Mouse (Mus musculus) heart, embryonic 16.5 days (tissue): ENCODE data around the gene Gpc6. TPM values are rescaled to one million over a fixed set of nuclear protein-coding genes. Genes with fewer than 3 reads are reported as not detected.
A peak's percentile ranks its signal among the peaks of the same experiment; 100 is the strongest.

ENCODE experiments used
- ATAC-seq: fragments of 200-750 bp; cut with Nextera tagmentation; replicated peaks from 2 replicates; pipeline ENCODE4 v1.8.0; 2017; ENCODE audit warnings: moderate number of reproducible peaks; ENCODE audit not compliant: insufficient read depth, low FRiP score; ENCODE audit errors: extremely low read depth
- H3K27ac ChIP-seq: fragments of 300-500 bp; sonication (generic); 2 replicates; pipeline ENCODE4 v1.5.1; 2014; ENCODE audit warnings: mild to moderate bottlenecking, low read length, control low read depth, moderate library complexity
- H3K27me3 ChIP-seq: fragments of 300-500 bp; sonication (generic); 2 replicates; pipeline ENCODE4 v1.6.1; 2014; ENCODE audit warnings: low read length, mixed read lengths; ENCODE audit not compliant: control insufficient read depth, insufficient read depth
- H3K36me3 ChIP-seq: fragments of 300-500 bp; sonication (generic); 2 replicates; pipeline ENCODE4 v1.6.1; 2014; ENCODE audit not compliant: control insufficient read depth, insufficient read depth
- H3K4me1 ChIP-seq: fragments of 300-500 bp; sonication (generic); 2 replicates; pipeline ENCODE4 v1.6.1; 2014; ENCODE audit warnings: low read length, mixed read lengths; ENCODE audit not compliant: control insufficient read depth, insufficient read depth
- H3K4me2 ChIP-seq: fragments of 300-500 bp; sonication (generic); 2 replicates; pipeline ENCODE4 v1.6.1; 2014; ENCODE audit warnings: low read depth, mild to moderate bottlenecking, control low read depth, low read length
- H3K4me3 ChIP-seq: fragments of 300-500 bp; sonication (generic); 2 replicates; pipeline ENCODE4 v1.5.1; 2014; ENCODE audit warnings: mild to moderate bottlenecking, control low read depth, low read length
- H3K9ac ChIP-seq: fragments of 300-500 bp; sonication (generic); 2 replicates; pipeline ENCODE4 v1.6.1; 2014; ENCODE audit warnings: low read length, control low read depth
- H3K9me3 ChIP-seq: fragments of 300-500 bp; sonication (generic); replicated peaks from 2 replicates; pipeline ENCODE4 v1.6.1; 2016; ENCODE audit warnings: low read length; ENCODE audit not compliant: control insufficient read depth
- WGBS: fragments of 180-500 bp; shearing (Covaris S2); extraction: QIAGEN DNeasy Blood & Tissue Kit; methylation state at CpG from one replicate; pipeline ENCODE4 v1.1.7; 2014; 5-methylcytosine and 5-hydroxymethylcytosine counted together
- polyA plus RNA-seq: library from polyadenylated mRNA; unstranded; fragments of >200 nt; fragmentation: Nextera tagmentation; extraction: Ambion mirVana; gene quantifications from 2 replicates; pipeline ENCODE4 v1.2.1, GENCODE M21; 2015

Gene Gpc6
- polyA plus RNA-seq, 1 experiment from 2014 or later = 15.8 TPM

- Histone ChIP-seq H3K4me2 (no peak overlapping the region), H3K27me3 (peaks cover under 1% of the 10 kb centered on the region; the same call in 1 of the 2 replicates), H3K4me3 (no peak overlapping the region), H3K27ac (no peak overlapping the region), H3K36me3 (no peaks in the 10 kb centered on the region), H3K4me1 (no peaks in the 10 kb centered on the region), H3K9ac (no peak overlapping the region), H3K9me3 (no peaks in the 10 kb centered on the region)
- ATAC-seq = no peak
- 89% methylated on average over 6 of the region's 6 CpGs for WGBS
Observed at GRCm38 (mm10) chr14:117655382-117655781, 730.3 kb downstream of the Gpc6 start.

GRCm38 (mm10) chr14:117659198-117659761 lies 734.2 kb downstream of the Gpc6 start:
- no peaks in the 10 kb centered on the region for H3K9me3 ChIP-seq
- H3K9ac ChIP-seq = no peak overlapping the region
- ATAC-seq = no peak
- H3K27ac ChIP-seq = no peak overlapping the region
- no peaks in the 10 kb centered on the region for H3K36me3 ChIP-seq
- no peaks in the 10 kb centered on the region for H3K27me3 ChIP-seq
- no peaks in the 10 kb centered on the region for H3K4me1 ChIP-seq
- no peak overlapping the region for H3K4me2 ChIP-seq
- H3K4me3 ChIP-seq = no peak overlapping the region
- WGBS = 89% methylated on average over 8 of the region's 8 CpGs

- Histone ChIP-seq H3K4me1 (no peaks in the 10 kb centered on the region), H3K36me3 (no peaks in the 10 kb centered on the region), H3K9ac (no peak overlapping the region), H3K9me3 (no peaks in the 10 kb centered on the region), H3K27ac (no peak overlapping the region), H3K27me3 (no peaks in the 10 kb centered on the region), H3K4me2 (no peak overlapping the region), H3K4me3 (no peak overlapping the region)
- ATAC-seq = no peak
- 71% methylated on average over 4 of the region's 4 CpGs for WGBS
Observed at GRCm38 (mm10) chr14:117662261-117662660, 737.1 kb downstream of the Gpc6 start.

- Histone ChIP-seq H3K4me3 (no peak overlapping the region), H3K9ac (no peak overlapping the region), H3K36me3 (no peaks in the 10 kb centered on the region), H3K4me1 (no peaks in the 10 kb centered on the region), H3K27me3 (no peaks in the 10 kb centered on the region), H3K27ac (no peak overlapping the region), H3K4me2 (no peak overlapping the region), H3K9me3 (no peaks in the 10 kb centered on the region)
- no peak for ATAC-seq
- WGBS = 88% methylated on average over 4 of the region's 4 CpGs
Observed at GRCm38 (mm10) chr14:117664796-117665195, 739.7 kb downstream of the Gpc6 start.

GRCm38 (mm10) chr14:117666126-117666525 lies 741.0 kb downstream of the Gpc6 start:
- H3K9ac ChIP-seq = no peak overlapping the region
- peak; percentile 70; the same call in 1 of the 2 replicates for ATAC-seq
- no peaks in the 10 kb centered on the region for H3K36me3 ChIP-seq
- H3K27ac ChIP-seq = no peak overlapping the region
- H3K4me1 ChIP-seq = no peaks in the 10 kb centered on the region
- no peaks in the 10 kb centered on the region for H3K9me3 ChIP-seq
- no peaks in the 10 kb centered on the region for H3K27me3 ChIP-seq
- no peak overlapping the region for H3K4me3 ChIP-seq
- WGBS = 49% methylated on average over 2 of the region's 2 CpGs
- H3K4me2 ChIP-seq = no peak overlapping the region

- no peaks in the 10 kb centered on the region for H3K36me3 ChIP-seq
- WGBS = 88% methylated on average over 7 of the region's 7 CpGs
Observed at GRCm38 (mm10) chr14:117673541-117673940, 748.4 kb downstream of the Gpc6 start.

GRCm38 (mm10) chr14:117674482-117674881 lies 749.4 kb downstream of the Gpc6 start:
- Histone ChIP-seq H3K27me3 (no peaks in the 10 kb centered on the region), H3K36me3 (no peaks in the 10 kb centered on the region), H3K4me2 (no peak overlapping the region), H3K4me1 (no peaks in the 10 kb centered on the region), H3K9ac (no peak overlapping the region), H3K27ac (no peak overlapping the region), H3K9me3 (no peaks in the 10 kb centered on the region), H3K4me3 (no peak overlapping the region)
- no peak for ATAC-seq
- WGBS = 81% methylated on average over 3 of the region's 3 CpGs

More at GRCm38 (mm10) chr14:117673541-117673940, 748.4 kb downstream of the Gpc6 start:
- H3K9me3 ChIP-seq = no peaks in the 10 kb centered on the region
- H3K4me2 ChIP-seq = no peak overlapping the region
- no peak overlapping the region for H3K4me3 ChIP-seq
- no peaks in the 10 kb centered on the region for H3K4me1 ChIP-seq
- no peaks in the 10 kb centered on the region for H3K27me3 ChIP-seq
- no peak for ATAC-seq
- no peak overlapping the region for H3K9ac ChIP-seq
- H3K27ac ChIP-seq = no peak overlapping the region

GRCm38 (mm10) chr14:117679926-117680325 lies 754.8 kb downstream of the Gpc6 start:
- no peak overlapping the region for H3K4me2 ChIP-seq
- no peak overlapping the region for H3K27ac ChIP-seq
- peaks cover 12% of the 10 kb centered on the region for H3K4me1 ChIP-seq
- WGBS = 55% methylated on average over 3 of the region's 3 CpGs
- no peaks in the 10 kb centered on the region for H3K27me3 ChIP-seq
- no peak overlapping the region for H3K4me3 ChIP-seq
- peak; percentile 32; the same call in 1 of the 2 replicates for ATAC-seq
- H3K9me3 ChIP-seq = no peaks in the 10 kb centered on the region
- no peak overlapping the region for H3K9ac ChIP-seq
- H3K36me3 ChIP-seq = no peaks in the 10 kb centered on the region

GRCm38 (mm10) chr14:117681321-117681921 lies 756.3 kb downstream of the Gpc6 start:
- WGBS = 22% methylated on average over 5 of the region's 5 CpGs
- no peak overlapping the region for H3K4me2 ChIP-seq
- no peaks in the 10 kb centered on the region for H3K36me3 ChIP-seq
- 0 out of 2 replicates have a peak, but pooled peaks have one; percentile 55 for ATAC-seq
- H3K4me1 ChIP-seq = peaks cover 12% of the 10 kb centered on the region
- no peak overlapping the region for H3K9ac ChIP-seq
- no peaks in the 10 kb centered on the region for H3K27me3 ChIP-seq
- H3K27ac ChIP-seq = peak overlapping the region; percentile 50
- no peak overlapping the region for H3K4me3 ChIP-seq
- H3K9me3 ChIP-seq = no peaks in the 10 kb centered on the region
